16 mouse cellular contexts compared by ENCODE assay signal in genomic region chr6:146111781-146112180, GRCm38 (mm10).
DNase-seq lines count a peak whose midpoint lies in the region; ATAC-seq and TF ChIP-seq lines count a peak whose summit lies in the region.
"Had no signal": no experiment of that assay in that cellular context is flagged by ENCODE, and none has a peak within 500 bp of the region (broad histone marks: within the 10 kb centered on the region; RNA-seq: fewer than 3 reads in every experiment).

No protein-coding gene starts in this region.

- no peaks in the 10 kb centered on the region for H3K9me3 ChIP-seq in forebrain, embryonic 14.5 days (replicated peaks; ENCODE audit: control insufficient read depth, low read length)
- H3K9me3 ChIP-seq in forebrain, embryonic 11.5 days (ENCODE audit: control insufficient read depth, low read length) = no peaks in the 10 kb centered on the region
- H3K9me3 ChIP-seq in embryonic facial prominence, embryonic 10.5 days = no peaks in the 10 kb centered on the region
- H3K9me3 ChIP-seq in hindbrain, postnatal 0 days (ENCODE audit: low read length) = no peaks in the 10 kb centered on the region
- no peaks in the 10 kb centered on the region for H3K9me3 ChIP-seq in midbrain, embryonic 16.5 days (replicated peaks; ENCODE audit: control insufficient read depth, low read length, poor library complexity, severe bottlenecking)
- H3K9me3 ChIP-seq: liver, embryonic 13.5 days had no signal

- WGBS in forebrain, embryonic 14.5 days = 65% methylated on average over 6 of the region's 6 CpGs
- 73% methylated on average over 6 of the region's 6 CpGs for WGBS in forebrain, embryonic 11.5 days
- 76% methylated on average over 6 of the region's 6 CpGs for WGBS in embryonic facial prominence, embryonic 10.5 days
- WGBS in hindbrain, postnatal 0 days = 48% methylated on average over 6 of the region's 6 CpGs
- WGBS in midbrain, embryonic 16.5 days = 32% methylated on average over 6 of the region's 6 CpGs

- H3K4me1 ChIP-seq in forebrain, embryonic 14.5 days (ENCODE audit: control insufficient read depth, insufficient read depth, low read length) = peaks cover 19% of the 10 kb centered on the region
- peaks cover 7% of the 10 kb centered on the region; the same call in 1 of the 2 replicates for H3K4me1 ChIP-seq in forebrain, embryonic 11.5 days (replicated peaks; ENCODE audit: control insufficient read depth, insufficient read depth, low read length)
- peaks cover 52% of the 10 kb centered on the region for H3K4me1 ChIP-seq in embryonic facial prominence, embryonic 10.5 days
- peaks cover 16% of the 10 kb centered on the region for H3K4me1 ChIP-seq in hindbrain, postnatal 0 days (ENCODE audit: insufficient read depth, low read length)
- peaks cover 18% of the 10 kb centered on the region for H3K4me1 ChIP-seq in midbrain, embryonic 16.5 days (ENCODE audit: control insufficient read depth, insufficient read depth, low read length)
- H3K4me1 ChIP-seq: liver, embryonic 13.5 days had no signal

- DNase-seq in forebrain, embryonic 14.5 days (ENCODE audit: low spot score) = no peak
- no peak for DNase-seq in forebrain, embryonic 11.5 days (ENCODE audit: low spot score)
- DNase-seq in embryonic facial prominence, embryonic 10.5 days (ENCODE audit: low spot score) = no peak
- no peak for DNase-seq in hindbrain, postnatal 0 days (ENCODE audit: low spot score)
- no peak for DNase-seq in ovary, postnatal 14 days (ENCODE audit: low spot score)
- no peak for DNase-seq in layer of hippocampus, postnatal 10 days (ENCODE audit: low spot score in 2 of 2)
- DNase-seq: adrenal gland, adult 2 months; cerebellum, adult 18-20 months; gastrocnemius, postnatal 14 days; heart, postnatal 14 days; kidney, adult 11 months; kidney, postnatal 25 days; liver, embryonic 13.5 days; right cerebral cortex, postnatal 4 days had no signal

- 0 out of 2 replicates have a peak overlapping the region, but pooled peaks have one; percentile 21 for H3K27ac ChIP-seq in forebrain, embryonic 14.5 days (ENCODE audit: low read depth, low read length)
- no peak overlapping the region for H3K27ac ChIP-seq in forebrain, embryonic 11.5 days (ENCODE audit: low read depth, low read length)
- peak overlapping the region; percentile 74 for H3K27ac ChIP-seq in embryonic facial prominence, embryonic 10.5 days (replicated peaks)
- H3K27ac ChIP-seq in hindbrain, postnatal 0 days = peak overlapping the region; percentile 54; the same call in 1 of the 2 replicates
- H3K27ac ChIP-seq in midbrain, embryonic 16.5 days (ENCODE audit: low read length) = peak overlapping the region; percentile 28; the same call in 1 of the 2 replicates
- H3K27ac ChIP-seq: liver, embryonic 13.5 days had no signal

- H3K36me3 ChIP-seq in forebrain, embryonic 14.5 days (ENCODE audit: control insufficient read depth, insufficient read depth, low read length) = no peaks in the 10 kb centered on the region
- H3K36me3 ChIP-seq in forebrain, embryonic 11.5 days (ENCODE audit: control insufficient read depth, insufficient read depth, low read length) = no peaks in the 10 kb centered on the region
- H3K36me3 ChIP-seq in embryonic facial prominence, embryonic 10.5 days (replicated peaks) = no peaks in the 10 kb centered on the region
- no peaks in the 10 kb centered on the region for H3K36me3 ChIP-seq in hindbrain, postnatal 0 days (ENCODE audit: insufficient read depth, low read length)
- H3K36me3 ChIP-seq in midbrain, embryonic 16.5 days (ENCODE audit: control insufficient read depth, insufficient read depth, low read length) = no peaks in the 10 kb centered on the region
- H3K36me3 ChIP-seq: liver, embryonic 13.5 days had no signal

- ATAC-seq in forebrain, embryonic 14.5 days = no peak
- ATAC-seq in forebrain, embryonic 11.5 days (replicated peaks; ENCODE audit: low FRiP score) = no peak
- ATAC-seq in hindbrain, postnatal 0 days = no peak
- no peak for ATAC-seq in midbrain, embryonic 16.5 days
- ATAC-seq in activated CD4-positive, CD25-positive, alpha-beta regulatory T cell, adult 4 months = no peak

- TF ChIP-seq CTCF in hindbrain, postnatal 0 days (IDR thresholded peaks at IDR 0.05; ENCODE audit: low read depth) = no peak

- H3K27me3 ChIP-seq in forebrain, embryonic 14.5 days (replicated peaks; ENCODE audit: control insufficient read depth, insufficient read depth, low read length) = no peaks in the 10 kb centered on the region
- no peaks in the 10 kb centered on the region for H3K27me3 ChIP-seq in forebrain, embryonic 11.5 days (ENCODE audit: control insufficient read depth, insufficient read depth, low read length)
- peaks cover 3% of the 10 kb centered on the region; the same call in 1 of the 2 replicates for H3K27me3 ChIP-seq in embryonic facial prominence, embryonic 10.5 days (replicated peaks; ENCODE audit: low read depth, poor library complexity, severe bottlenecking)
- H3K27me3 ChIP-seq in hindbrain, postnatal 0 days (ENCODE audit: insufficient read depth, low read length) = no peaks in the 10 kb centered on the region
- H3K27me3 ChIP-seq in midbrain, embryonic 16.5 days (ENCODE audit: control insufficient read depth, insufficient read depth, low read depth, low read length) = no peaks in the 10 kb centered on the region
- H3K27me3 ChIP-seq: liver, embryonic 13.5 days had no signal

- H3K4me2 ChIP-seq in forebrain, embryonic 14.5 days (ENCODE audit: low read length) = no peak overlapping the region
- H3K4me2 ChIP-seq in forebrain, embryonic 11.5 days (ENCODE audit: low read depth, low read length, severe bottlenecking) = no peak overlapping the region
- no peak overlapping the region for H3K4me2 ChIP-seq in hindbrain, postnatal 0 days (ENCODE audit: low read depth, low read length)
- no peak overlapping the region for H3K4me2 ChIP-seq in midbrain, embryonic 16.5 days (ENCODE audit: low read length)
- H3K4me2 ChIP-seq: liver, embryonic 13.5 days had no signal

- H3K4me3 ChIP-seq in forebrain, embryonic 14.5 days (ENCODE audit: low read depth, low read length) = no peak overlapping the region
- H3K4me3 ChIP-seq in forebrain, embryonic 11.5 days (ENCODE audit: low read depth, low read length) = no peak overlapping the region
- no peak overlapping the region for H3K4me3 ChIP-seq in embryonic facial prominence, embryonic 10.5 days
- no peak overlapping the region for H3K4me3 ChIP-seq in hindbrain, postnatal 0 days (ENCODE audit: low read length)
- no peak overlapping the region for H3K4me3 ChIP-seq in midbrain, embryonic 16.5 days (ENCODE audit: low read depth, low read length)
- H3K4me3 ChIP-seq: liver, embryonic 13.5 days had no signal

- no peak overlapping the region for H3K9ac ChIP-seq in forebrain, embryonic 14.5 days (ENCODE audit: low read length)
- no peak overlapping the region for H3K9ac ChIP-seq in forebrain, embryonic 11.5 days (ENCODE audit: low read length)
- no peak overlapping the region; the same call in 1 of the 2 replicates for H3K9ac ChIP-seq in hindbrain, postnatal 0 days (replicated peaks; ENCODE audit: low read length)
- H3K9ac ChIP-seq in midbrain, embryonic 16.5 days (ENCODE audit: low read depth, low read length) = no peak overlapping the region
- H3K9ac ChIP-seq: liver, embryonic 13.5 days had no signal
